Mouse (Mus musculus) T-cell, adult 66 days (primary cell): ENCODE results near the gene Syt7. TPM values are rescaled to one million over a fixed set of nuclear protein-coding genes. Genes with fewer than 3 reads are reported as not detected.

Source experiments
- total RNA-seq, 2 experiments: library from RNA; stranded (reverse); gene quantifications; 3 replicates in 1 of 2; 4 replicates in 1 of 2; pipeline ENCODE4 v1.2.4; 2023

The Syt7 gene
- not detected for total RNA-seq

GRCm38 (mm10) chr19:10388615-10389313, at the start of gene Syt7:
Syt7 (plus strand) TSS chr19:10389090.

DNA sequence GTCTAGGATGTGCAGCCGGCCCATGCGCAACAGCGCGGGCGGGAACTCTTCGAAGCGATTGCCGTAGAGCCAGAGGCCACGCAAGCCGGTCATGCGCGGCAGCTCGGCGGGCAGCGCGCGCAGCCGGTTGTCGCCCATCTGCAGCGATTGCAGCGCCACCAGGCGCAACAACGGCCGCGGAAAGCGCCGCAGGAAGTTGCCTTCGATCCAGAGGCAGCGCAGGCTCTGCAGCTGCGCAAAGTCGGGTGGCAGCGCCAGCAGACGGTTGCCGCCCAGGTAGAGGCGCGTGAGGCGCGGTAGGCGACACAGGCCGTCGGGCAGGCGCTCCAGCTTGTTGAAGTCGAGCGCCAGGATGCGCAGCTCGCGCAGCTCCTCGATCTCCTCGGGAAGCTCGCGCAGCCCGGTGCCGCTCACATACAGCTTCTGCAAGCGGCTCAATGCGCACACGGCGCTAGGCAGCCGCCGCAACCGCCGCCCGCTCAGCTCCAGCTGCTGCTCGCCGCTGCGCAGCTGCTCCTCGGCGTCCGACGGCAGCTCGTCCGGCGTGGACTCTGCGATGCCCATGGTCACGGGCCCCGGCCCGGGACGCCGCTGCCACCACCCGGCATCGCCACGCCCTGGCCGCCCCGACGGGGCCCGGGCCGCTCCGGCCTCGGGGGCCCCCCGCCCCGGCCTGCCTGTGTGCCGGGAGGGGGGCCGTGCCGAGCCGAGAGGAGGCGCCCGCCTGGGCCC, 68.0 kb downstream of the Syt7 start, which contains the start of gene Lrrc10b:
Gene Lrrc10b (minus strand): TSS at position 722 of the 732 bp plus-strand sequence.

DNA sequence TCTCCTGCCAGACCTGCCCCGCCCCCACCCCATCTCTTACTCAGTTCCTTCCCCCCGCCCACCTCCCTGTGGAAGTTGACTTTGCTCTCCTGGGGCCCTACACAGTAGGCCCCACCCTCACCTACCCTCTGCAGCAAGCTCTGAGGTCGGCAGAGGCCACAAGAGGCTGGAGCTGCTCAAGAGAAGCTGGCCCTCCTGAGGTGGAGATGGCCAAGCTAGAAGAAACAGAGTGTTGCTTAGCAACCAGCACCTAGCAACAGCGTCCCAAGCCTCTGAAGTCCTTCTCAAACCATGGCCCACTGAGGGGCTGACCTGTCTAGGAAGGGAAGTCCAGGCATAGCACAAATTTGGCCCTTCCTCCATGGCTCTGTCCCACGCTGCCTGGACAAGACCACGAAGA, 93.8 kb downstream of the Syt7 start, which contains the start of gene Ppp1r32:
Gene Ppp1r32 (minus strand): TSS at position 226 of the 400 bp plus-strand sequence.

Other genes with a start within 250 kb of the Syt7 start
- 10 to 100 TPM; 21.1 to 21.3 TPM for gene Fads1, start 206.2 kb upstream of the Syt7 start, total RNA-seq
- gene Tmem258, start 185.1 kb upstream of the Syt7 start, total RNA-seq: 100 to 1,000 TPM; 113 to 128 TPM
- gene Fen1, start 184.9 kb upstream of the Syt7 start, total RNA-seq: 10 to 100 TPM; 24.3 to 26.6 TPM
- under 1 TPM in 1 of 2 experiments, not detected in 1; 0.12 TPM for gene Myrf, start 148.3 kb upstream of the Syt7 start, total RNA-seq
- under 1 TPM in 1 of 2 experiments, not detected in 1; 0.09 TPM for gene Dagla, start 84.2 kb upstream of the Syt7 start, total RNA-seq
- not detected for gene Lrrc10b, start 68.4 kb downstream of the Syt7 start, total RNA-seq
- gene Ppp1r32, start 93.8 kb downstream of the Syt7 start, total RNA-seq: 1 to 10 TPM; 3.4 to 5.6 TPM
- 100 to 1,000 TPM; 126 to 129 TPM for gene Cpsf7, start 136.2 kb downstream of the Syt7 start, total RNA-seq
- gene Sdhaf2, start 137.1 kb downstream of the Syt7 start, total RNA-seq: 10 to 100 TPM; 45.5 to 47.4 TPM
- gene Tmem216, start 167.1 kb downstream of the Syt7 start, total RNA-seq: 1 to 10 TPM; 7.3 to 8.1 TPM
- 10 to 100 TPM; 20.7 to 25.6 TPM for gene Cyb561a3, start 188.1 kb downstream of the Syt7 start, total RNA-seq
- 1 to 10 TPM; 5.9 to 6.6 TPM for gene Tmem138, start 188.3 kb downstream of the Syt7 start, total RNA-seq
- gene Ddb1, start 216.2 kb downstream of the Syt7 start, total RNA-seq: 100 to 1,000 TPM; 193 to 213 TPM
- gene Tkfc, start 216.6 kb downstream of the Syt7 start, total RNA-seq: 1 to 10 TPM; 9.2 to 9.3 TPM
- gene Vwce, start 245.1 kb downstream of the Syt7 start, total RNA-seq: 1 to 10 TPM; 6.4 to 6.5 TPM